Mouse (Mus musculus) effector memory CD4-positive, alpha-beta T cell, adult 5 months (primary cell): ENCODE measurements around the gene Tenm1. TPM values are rescaled to one million over a fixed set of nuclear protein-coding genes. Genes with fewer than 3 reads are reported as not detected.

Experiments
- polyA plus RNA-seq: library from polyadenylated mRNA; unstranded; fragments of 100-300 nt; shearing (Covaris generic); gene quantifications from one replicate; pipeline ENCODE4 v1.2.1, GENCODE M21; 2017

Gene Tenm1
- polyA plus RNA-seq: 0.06 TPM

GRCm38 (mm10) chrX:43428855-43429263 is at the start of gene Tenm1:
Gene Tenm1, minus strand, starts transcription at chrX:43429126.

DNA sequence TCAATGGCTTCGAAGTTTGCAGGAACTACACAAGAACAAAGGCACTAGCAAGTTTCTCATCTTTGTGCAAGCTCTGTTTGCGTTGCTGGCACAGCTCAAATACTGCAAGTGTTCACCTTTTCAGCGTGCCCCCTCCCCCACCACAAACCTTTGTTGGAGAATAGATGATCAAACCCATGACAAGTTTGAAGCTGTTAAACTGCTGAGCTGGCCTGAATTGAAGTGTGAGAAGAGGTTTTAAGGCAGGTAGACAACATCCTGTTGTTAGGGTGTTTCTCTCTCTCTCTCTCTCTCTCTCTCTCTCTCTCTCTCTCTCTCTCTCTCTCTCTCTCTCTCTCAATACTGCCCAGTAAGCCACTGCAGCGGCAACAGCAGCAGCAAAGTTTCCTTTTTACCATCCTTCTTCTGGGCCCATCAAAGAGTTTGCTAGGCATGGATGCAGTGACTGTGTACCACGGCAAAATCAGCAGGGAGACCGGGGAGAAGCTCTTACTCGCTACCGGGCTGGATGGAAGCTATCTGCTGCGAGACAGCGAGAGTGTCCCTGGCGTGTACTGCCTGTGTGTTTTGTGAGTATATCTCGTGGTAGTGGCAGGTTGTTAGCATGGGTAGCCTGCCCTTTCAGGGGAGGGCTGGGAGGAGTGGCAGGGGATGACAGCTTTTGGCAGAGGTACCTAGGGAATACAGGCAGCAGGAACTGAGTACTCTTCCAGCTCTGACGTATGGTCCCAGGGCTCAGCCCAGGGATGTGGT is 926.5 kb downstream of the Tenm1 start, which contains the start of gene Sh2d1a:
Gene Sh2d1a (plus strand): TSS at position 163 of the 753 bp plus-strand sequence.

GRCm38 (mm10) chrX:42489446-42489845 is 939.5 kb downstream of the Tenm1 start, which contains the start of gene Tex13c2:
Gene Tex13c2, plus strand, starts transcription at chrX:42489691.

Other genes starting within 250 kb of the Tenm1 start
- gene Tex13c1, start 162.0 kb upstream of the Tenm1 start, polyA plus RNA-seq: not detected